Mouse (Mus musculus) layer of hippocampus, adult 8-10 months (tissue): ENCODE measurements around the gene Lix1l. TPM values are rescaled to one million over a fixed set of nuclear protein-coding genes. Genes with fewer than 3 reads are reported as not detected.

ENCODE experiments used
- DNase-seq, 2 experiments: peaks; one replicate each; pipeline ENCODE4 v3.0.0; 2022; ENCODE audit warnings: low spot score in 2 of 2
- total RNA-seq, 4 experiments: library from RNA; stranded (reverse); gene quantifications; 2 replicates each; pipeline ENCODE4 v1.2.4; 2022

Lix1l gene
- total RNA-seq: 10 to 100 TPM; 29.9 to 34.2 (median 31.4) TPM

- peak; percentile 93 to 95 for DNase-seq
Measured at GRCm38 (mm10) chr3:96600639-96601250, at the start of gene Lix1l. TSS of gene Lix1l (plus strand) at chr3:96601149.

GRCm38 (mm10) chr3:96551203-96551602 is 49.7 kb upstream of the Lix1l start:
- DNase-seq: peak in 1 of 2 experiments; percentile 54

DNA sequence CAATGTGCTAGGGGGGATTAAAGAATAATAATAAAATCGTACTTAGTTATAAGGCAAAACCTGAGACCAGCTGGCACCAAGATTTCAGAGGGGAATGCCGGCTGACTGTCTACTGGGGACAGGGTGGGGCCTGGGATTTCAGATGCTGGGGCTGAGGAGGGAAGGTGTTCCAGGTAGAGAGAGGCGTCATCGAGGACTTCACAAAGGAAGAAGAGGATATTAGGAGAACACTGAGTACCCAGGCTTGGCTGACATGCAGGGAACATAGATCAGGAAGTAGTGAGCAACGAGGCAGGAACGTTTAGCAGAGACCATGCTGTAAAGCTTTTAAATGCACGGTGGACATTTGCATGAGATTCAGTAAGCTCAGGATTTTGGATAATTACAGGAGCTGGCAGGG is 49.1 kb upstream of the Lix1l start:
- DNase-seq: no peak

DNA sequence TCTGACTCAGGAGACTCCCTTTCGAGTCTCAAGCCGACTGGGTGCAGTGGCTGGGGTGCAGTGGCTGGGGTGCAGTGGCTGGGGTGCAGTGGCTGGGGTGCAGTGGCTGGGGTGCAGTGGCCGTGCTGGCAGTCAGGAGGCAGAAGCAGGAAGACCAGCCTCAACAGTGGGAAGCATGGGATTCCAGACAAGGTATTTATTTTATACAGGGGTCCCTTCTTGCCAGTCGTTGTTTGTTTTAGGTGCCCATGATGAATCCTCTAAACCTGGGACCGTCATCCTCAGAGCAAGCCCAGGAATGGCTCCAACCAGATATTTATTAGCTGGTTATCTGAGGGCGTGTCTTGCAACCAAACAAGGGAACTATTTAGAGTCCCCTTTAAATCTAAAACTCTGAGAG is 47.3 kb upstream of the Lix1l start:
- no peak for DNase-seq

DNA sequence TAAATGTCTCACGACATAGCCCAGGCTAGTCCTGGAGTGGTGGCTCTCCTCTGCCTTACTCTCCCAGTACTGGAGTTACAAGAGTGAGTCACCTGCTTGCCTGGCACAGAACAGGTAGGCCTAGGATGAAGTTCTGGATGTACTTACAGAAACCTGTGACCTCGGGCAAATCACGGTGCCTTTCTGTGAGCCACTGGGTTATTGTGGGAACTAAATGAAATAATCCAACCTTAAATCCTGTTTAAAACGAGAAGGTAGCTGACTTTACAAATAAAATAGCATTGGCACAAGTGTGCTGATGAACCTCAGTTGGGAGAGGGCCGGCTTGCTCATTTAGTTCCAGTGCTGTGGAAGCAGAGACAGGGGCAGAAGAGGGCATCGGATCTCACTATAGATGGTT is 46.7 kb upstream of the Lix1l start:
- DNase-seq: no peak

DNA sequence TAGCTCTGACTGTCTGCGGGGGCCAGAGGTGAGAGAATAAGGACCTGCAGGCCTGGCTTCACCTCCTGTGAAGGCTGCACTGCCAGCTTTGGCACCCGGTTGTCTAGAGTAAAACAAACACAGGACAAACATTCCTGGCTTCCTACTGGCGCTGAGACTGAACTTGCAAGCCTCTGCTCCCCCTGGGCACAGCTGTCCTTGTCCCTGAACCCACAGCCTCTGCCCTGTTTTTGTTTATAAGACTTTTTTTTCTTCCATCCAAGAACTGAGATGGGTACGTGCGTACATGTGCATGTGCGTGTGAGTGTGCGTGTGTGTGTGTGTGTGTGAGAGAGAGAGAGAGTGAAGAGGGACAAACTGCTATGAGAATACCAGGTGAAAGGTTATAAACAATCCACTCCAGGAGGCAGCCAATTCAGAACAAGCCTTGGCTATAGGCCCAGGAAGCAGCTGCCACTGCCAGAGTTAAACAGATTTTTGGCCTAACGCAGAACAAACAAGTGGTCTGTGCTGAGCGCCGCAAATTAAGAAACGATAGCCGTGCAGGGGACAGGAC is 45.8 kb upstream of the Lix1l start:
- peak; percentile 56 to 60 for DNase-seq

- no peak for DNase-seq
Measured at GRCm38 (mm10) chr3:96555999-96556614, 44.8 kb upstream of the Lix1l start.

DNA sequence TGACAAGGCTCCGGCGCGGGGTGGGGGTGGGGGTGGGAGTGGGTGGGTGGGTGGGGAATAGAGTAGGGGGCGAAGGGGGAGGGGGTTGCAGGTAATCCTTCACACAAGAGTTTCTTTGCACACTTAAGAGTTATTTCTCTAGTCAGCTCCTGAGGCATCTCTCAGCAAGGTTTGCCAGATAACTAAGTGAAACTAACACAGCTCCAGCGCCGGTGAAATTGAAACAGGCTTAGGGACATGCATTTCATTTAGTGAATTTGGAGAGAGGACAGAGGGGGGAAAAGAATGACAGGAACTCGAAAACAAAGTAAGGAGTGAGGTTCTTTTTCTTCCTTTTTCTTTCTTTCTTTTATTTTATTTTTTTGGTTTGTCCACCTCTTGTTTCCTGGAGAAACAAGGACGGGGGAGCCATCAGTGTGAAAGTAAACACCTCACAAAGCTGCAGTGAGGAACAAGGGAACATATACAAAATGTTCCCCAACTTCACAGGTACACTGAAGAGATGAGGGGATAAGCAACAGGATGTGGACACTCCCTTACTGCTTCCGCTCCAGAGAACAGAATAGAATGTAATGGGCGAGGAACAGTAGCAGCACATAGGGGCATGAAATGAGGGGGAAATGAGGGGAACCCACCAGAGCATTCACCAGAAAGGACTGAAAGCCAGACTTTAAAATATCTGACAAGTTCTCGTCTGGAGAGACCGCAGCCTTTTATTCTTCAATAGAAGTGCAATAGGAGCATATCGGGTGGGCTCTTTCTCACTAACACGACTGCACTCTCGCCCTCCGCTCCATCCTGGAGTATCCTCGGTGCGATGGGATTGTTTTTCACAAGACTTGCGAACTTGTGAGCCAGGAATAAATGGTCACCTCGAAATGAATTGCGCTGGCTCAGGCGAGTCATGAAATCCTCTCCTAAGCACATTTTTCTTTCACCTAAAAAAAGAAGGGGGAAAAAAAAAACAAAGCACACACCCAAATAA is 44.0 kb upstream of the Lix1l start:
- DNase-seq: no peak

- peak; percentile 94 to 96 for DNase-seq
Measured at GRCm38 (mm10) chr3:96557694-96558093, 43.3 kb upstream of the Lix1l start, which contains the start of gene Txnip. TSS of gene Txnip (plus strand) at chr3:96557957.

DNA sequence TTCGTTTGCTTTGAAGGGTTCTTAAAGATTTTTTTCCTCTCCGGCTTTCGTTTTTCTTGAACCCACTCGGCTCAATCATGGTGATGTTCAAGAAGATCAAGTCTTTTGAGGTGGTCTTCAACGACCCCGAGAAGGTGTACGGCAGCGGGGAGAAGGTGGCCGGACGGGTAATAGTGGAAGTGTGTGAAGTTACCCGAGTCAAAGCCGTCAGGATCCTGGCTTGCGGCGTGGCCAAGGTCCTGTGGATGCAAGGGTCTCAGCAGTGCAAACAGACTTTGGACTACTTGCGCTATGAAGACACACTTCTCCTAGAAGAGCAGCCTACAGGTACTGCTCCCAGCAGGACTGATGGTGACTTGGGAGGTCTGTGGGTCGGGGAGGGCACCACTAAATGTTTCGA is 42.8 kb upstream of the Lix1l start:
- DNase-seq: no peak

DNA sequence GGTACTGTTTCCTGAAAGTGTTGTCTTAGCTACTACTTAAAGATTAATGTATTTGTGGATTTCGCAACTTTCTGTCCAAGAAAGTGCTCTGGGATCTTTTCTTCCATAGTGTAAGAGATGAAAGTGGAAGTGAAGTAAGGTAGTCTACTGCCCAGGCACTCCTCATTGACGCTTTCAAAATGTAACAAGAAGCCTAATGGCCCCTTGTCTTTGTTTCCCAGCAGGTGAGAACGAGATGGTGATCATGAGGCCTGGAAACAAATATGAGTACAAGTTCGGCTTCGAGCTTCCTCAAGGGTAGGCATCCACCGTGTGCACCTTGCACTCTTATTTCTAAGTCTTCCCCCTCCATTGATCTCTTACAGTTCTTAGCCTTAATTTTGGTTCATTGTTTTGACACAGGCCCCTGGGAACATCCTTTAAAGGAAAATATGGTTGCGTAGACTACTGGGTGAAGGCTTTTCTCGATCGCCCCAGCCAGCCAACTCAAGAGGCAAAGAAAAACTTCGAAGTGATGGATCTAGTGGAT is 42.2 kb upstream of the Lix1l start:
- no peak for DNase-seq

GRCm38 (mm10) chr3:96559398-96559910 is 41.5 kb upstream of the Lix1l start:
- DNase-seq: no peak

- DNase-seq: no peak
Measured at GRCm38 (mm10) chr3:96559911-96560850, 40.8 kb upstream of the Lix1l start.

- DNase-seq: no peak
Measured at GRCm38 (mm10) chr3:96560881-96561668, 39.9 kb upstream of the Lix1l start.

DNA sequence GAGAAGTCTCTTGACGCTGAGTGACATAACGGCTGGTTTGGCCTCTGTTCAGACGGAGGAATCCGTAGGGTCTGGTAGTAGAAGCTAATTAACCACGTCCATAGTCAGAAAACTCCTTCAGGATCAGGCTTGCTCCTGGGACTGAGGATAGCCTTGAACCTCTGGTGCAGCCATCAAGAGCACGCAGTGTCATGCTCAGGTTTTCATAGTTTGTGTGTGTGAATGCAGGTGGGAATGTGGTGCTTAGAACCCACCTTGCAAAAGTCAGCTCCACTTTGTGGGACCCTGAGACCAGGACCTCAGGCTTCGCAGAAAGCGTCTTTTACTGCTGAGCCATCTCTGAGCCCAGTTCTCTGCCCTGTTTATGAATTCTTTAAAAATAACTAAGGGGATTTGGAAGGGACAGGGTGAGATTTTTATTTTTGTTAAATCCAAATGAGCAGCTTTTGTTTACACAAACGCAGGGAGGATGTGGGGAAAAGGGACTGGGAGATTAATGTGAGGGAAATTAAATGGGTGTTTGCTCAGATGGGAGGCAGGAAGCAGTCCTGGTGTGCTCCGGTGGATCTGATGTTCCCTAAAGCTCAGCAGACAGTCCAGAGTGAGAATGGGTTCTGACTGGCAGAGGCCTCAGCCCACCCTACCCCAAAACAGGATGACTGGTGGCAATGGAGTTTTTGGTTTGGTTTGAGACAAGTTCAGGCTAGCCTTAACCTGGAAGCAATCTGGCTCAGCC is 38.8 kb upstream of the Lix1l start:
- DNase-seq: no peak

- DNase-seq: no peak
Measured at GRCm38 (mm10) chr3:96563267-96563666, 37.7 kb upstream of the Lix1l start.

DNA sequence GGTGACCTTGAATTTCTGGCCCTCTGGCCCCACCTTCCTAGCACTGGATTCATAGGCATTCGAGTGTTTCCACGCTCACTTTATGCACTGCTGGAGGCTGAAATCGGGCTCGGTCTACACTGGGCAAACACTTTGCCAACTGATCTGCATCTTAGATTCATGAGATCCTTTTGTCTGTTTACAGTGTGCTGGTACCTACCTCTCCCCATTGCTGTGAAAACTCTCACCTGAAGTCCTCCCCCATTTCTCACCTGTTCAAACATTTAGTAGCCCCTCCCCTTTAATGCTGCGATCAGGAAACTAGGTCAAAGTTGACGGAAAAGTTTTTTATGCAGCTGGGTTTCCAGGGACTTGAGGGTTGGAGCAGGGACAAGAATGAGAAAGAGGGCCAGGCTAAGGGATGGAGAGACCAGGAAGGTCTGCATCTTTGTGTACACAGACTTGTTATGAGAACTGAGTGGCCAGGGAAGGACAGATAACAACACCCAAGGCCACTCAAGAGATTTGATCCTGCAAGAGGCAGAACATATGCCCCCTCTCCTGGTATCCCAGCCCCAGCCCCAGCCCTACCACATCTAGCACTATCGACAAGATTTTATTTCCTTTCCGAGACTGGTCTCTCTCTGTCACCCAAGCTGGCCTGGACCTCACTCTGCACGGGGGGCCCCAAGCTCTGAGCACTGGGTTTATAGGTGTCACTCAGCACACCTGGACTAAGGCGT is 36.9 kb upstream of the Lix1l start:
- no peak for DNase-seq

- no peak for DNase-seq
Measured at GRCm38 (mm10) chr3:96564633-96565032, 36.3 kb upstream of the Lix1l start.
